Mouse (Mus musculus) intestine, postnatal 0 days (tissue): ENCODE measurements around the gene Olfr1080. TPM values are rescaled to one million over a fixed set of nuclear protein-coding genes. Genes with fewer than 3 reads are reported as not detected.
"Not testable (repeated sequence)": the region's sequence is repeated elsewhere in the genome, so short reads cannot be mapped to it uniquely, and the experiment has no call there.

ENCODE experiments used
- ATAC-seq: fragments of 200-750 bp; cut with Nextera tagmentation; 2 replicates; pipeline ENCODE4 v1.8.0; 2017; ENCODE audit warnings: mild to moderate bottlenecking, moderate TSS enrichment, moderate library complexity
- H3K27ac ChIP-seq: fragments of 300-500 bp; sonication (generic); 2 replicates; pipeline ENCODE4 v1.5.1; 2014; ENCODE audit warnings: mild to moderate bottlenecking, low read depth, low read length, moderate library complexity
- H3K27me3 ChIP-seq: fragments of 300-500 bp; sonication (generic); replicated peaks from 2 replicates; pipeline ENCODE4 v1.6.1; 2014; ENCODE audit warnings: low read length, mixed read lengths; ENCODE audit not compliant: control insufficient read depth, insufficient read depth
- H3K36me3 ChIP-seq: fragments of 300-500 bp; sonication (generic); 2 replicates; pipeline ENCODE4 v1.6.1; 2014; ENCODE audit warnings: mild to moderate bottlenecking, moderate library complexity; ENCODE audit not compliant: control insufficient read depth, insufficient read depth
- H3K4me1 ChIP-seq: fragments of 300-500 bp; sonication (generic); replicated peaks from 2 replicates; pipeline ENCODE4 v1.6.1; 2014; ENCODE audit warnings: antibody characterized with exemption, low read length, mixed read lengths; ENCODE audit not compliant: control insufficient read depth, insufficient read depth
- H3K4me2 ChIP-seq: fragments of 300-500 bp; sonication (generic); replicated peaks from 2 replicates; pipeline ENCODE4 v1.6.1; 2014; ENCODE audit warnings: low read depth, mild to moderate bottlenecking, moderate library complexity
- H3K4me3 ChIP-seq: fragments of 300-500 bp; sonication (generic); 2 replicates; pipeline ENCODE4 v1.5.1; 2014; ENCODE audit warnings: low read depth, low read length
- H3K9ac ChIP-seq: fragments of 300-500 bp; sonication (generic); 2 replicates; pipeline ENCODE4 v1.6.1; 2014; ENCODE audit warnings: mild to moderate bottlenecking, low read depth, low read length
- H3K9me3 ChIP-seq: fragments of 300-500 bp; sonication (generic); 2 replicates; pipeline ENCODE4 v1.6.1; 2016; ENCODE audit warnings: mixed run types; ENCODE audit not compliant: control insufficient read depth
- CTCF ChIP-seq: sonication (generic); IDR thresholded peaks from 2 replicates; pipeline ENCODE4 v1.5.1; 2016; ENCODE audit warnings: low read depth, mild to moderate bottlenecking, control low read depth, antibody characterized with exemption, moderate library complexity
- WGBS: fragments of 180-500 bp; shearing (Covaris S2); extraction: QIAGEN DNeasy Blood & Tissue Kit; methylation state at CpG from one replicate; pipeline ENCODE4 v1.1.7; 2014; 5-methylcytosine and 5-hydroxymethylcytosine counted together
- polyA plus RNA-seq: library from polyadenylated mRNA; unstranded; fragments of >200 nt; fragmentation: Nextera tagmentation; extraction: Ambion mirVana; gene quantifications from 2 replicates; pipeline ENCODE4 v1.2.1, GENCODE M21; 2015

The Olfr1080 gene
- not detected in 2 replicates for polyA plus RNA-seq

DNA sequence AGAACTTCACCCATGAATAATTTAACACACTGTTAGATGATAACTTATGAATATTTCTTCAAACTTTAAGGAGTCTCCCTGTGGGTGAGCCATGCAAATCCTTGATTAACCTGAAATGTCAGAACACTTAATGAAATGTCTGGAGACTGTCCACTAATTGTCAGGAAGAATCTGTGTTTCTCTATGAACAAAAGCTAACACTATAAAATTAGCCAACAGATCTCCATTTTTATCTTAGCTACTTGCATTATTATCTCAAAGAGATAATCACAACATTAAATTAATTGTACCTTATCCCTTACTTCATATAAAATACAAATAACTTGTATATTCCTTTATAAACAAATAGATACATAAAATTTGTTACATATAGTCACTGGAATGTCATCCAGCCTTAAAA lies at the start of gene Olfr1080:
Olfr1080 (minus strand) TSS at position 101 of the 400 bp plus-strand sequence.
- ATAC-seq, H3K9ac ChIP-seq, H3K27me3 ChIP-seq: not testable (repeated sequence)

DNA sequence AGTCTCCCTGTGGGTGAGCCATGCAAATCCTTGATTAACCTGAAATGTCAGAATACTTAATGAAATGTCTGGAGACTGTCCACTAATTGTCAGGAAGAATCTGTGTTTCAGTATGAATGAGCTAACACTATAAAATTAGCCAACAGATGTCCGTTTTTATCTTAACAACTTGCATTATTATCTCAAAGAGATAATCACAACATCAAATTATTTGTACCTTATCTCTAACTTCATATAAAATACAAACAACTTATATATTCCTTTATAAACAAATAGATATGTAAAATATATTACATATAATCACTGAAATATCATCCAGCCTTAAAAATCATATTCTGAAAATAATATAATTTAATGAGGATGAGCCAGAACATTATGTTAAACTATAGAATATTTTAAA lies 40.8 kb upstream of the Olfr1080 start, which contains the start of gene Olfr1082:
Olfr1082 (minus strand) TSS at position 101 of the 400 bp plus-strand sequence.
- not testable (repeated sequence) for H3K27ac ChIP-seq, H3K36me3 ChIP-seq, H3K9me3 ChIP-seq, H3K4me2 ChIP-seq, ATAC-seq, H3K4me3 ChIP-seq, H3K9ac ChIP-seq, H3K27me3 ChIP-seq, H3K4me1 ChIP-seq
- WGBS = 56% methylated on average over 1 of the region's 1 CpGs

More for the DNA sequence above, at the start of gene Olfr1080:
- not testable (repeated sequence) for H3K9me3 ChIP-seq, H3K36me3 ChIP-seq, H3K4me1 ChIP-seq, H3K4me2 ChIP-seq, H3K27ac ChIP-seq, H3K4me3 ChIP-seq

DNA sequence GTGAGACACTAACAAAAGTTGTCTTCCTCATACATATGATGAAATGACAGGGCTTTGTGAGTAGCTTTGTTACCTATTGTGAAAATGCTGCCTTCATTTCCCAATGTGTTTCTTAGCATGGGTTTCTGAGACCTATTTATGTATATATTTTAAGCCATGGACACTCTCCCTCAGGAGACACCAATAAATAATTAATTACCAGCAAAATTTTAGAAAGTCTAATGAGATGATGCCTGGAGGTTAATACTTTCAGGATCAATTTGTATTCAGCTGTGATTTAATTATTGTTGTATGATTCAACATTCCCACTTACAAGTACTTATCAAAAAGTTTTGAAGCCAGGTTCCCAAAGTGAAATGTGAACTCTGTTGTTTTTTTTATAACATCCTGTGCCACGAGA lies 15.7 kb downstream of the Olfr1080 start, which contains the start of gene Olfr1079:
Olfr1079 (minus strand) TSS at position 101 of the 400 bp plus-strand sequence.
- 54% methylated on average over 1 of the region's 1 CpGs for WGBS
- Histone ChIP-seq H3K36me3 (no peaks in the 10 kb centered on the region), H3K27ac (no peak within 1 kb of the TSS), H3K9ac (no peak within 1 kb of the TSS), H3K4me3 (no peak within 1 kb of the TSS), H3K4me1 (no peaks in the 10 kb centered on the region), H3K4me2 (no peak within 1 kb of the TSS), H3K9me3 (no peaks in the 10 kb centered on the region), H3K27me3 (no peaks in the 10 kb centered on the region)
- TF ChIP-seq CTCF = no peak
- no peak for ATAC-seq

DNA sequence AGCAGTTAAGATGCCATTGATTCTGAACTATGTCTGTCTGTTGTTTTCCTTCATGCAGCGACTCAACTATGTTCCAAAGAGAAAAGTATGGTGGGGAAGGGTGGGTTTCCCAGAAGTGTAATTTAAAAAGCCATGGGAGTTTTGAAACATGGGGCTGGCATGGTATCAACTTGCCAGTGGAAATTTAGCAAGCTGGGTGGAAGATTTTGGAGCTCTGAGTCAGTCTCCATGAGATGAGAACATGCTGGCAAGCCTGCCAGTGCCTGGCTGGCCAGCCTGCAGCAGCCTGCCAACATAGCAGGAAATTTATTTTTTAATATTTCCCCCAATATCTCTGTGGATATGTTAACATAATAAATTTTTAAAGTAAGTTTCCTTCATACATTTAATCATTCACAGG lies 27.0 kb downstream of the Olfr1080 start:
- no peaks in the 10 kb centered on the region for H3K4me1 ChIP-seq
- H3K4me3 ChIP-seq = no peak overlapping the region
- ATAC-seq = no peak
- WGBS = 69% methylated on average over 1 of the region's 1 CpGs
- no peak for TF ChIP-seq CTCF
- H3K27ac ChIP-seq = no peak overlapping the region
- H3K36me3 ChIP-seq = no peaks in the 10 kb centered on the region
- no peaks in the 10 kb centered on the region for H3K27me3 ChIP-seq
- H3K9ac ChIP-seq = no peak overlapping the region
- H3K9me3 ChIP-seq = 0 out of 2 replicates have a peak, but pooled peaks cover 2% of the 10 kb centered on the region
- H3K4me2 ChIP-seq = no peak overlapping the region

DNA sequence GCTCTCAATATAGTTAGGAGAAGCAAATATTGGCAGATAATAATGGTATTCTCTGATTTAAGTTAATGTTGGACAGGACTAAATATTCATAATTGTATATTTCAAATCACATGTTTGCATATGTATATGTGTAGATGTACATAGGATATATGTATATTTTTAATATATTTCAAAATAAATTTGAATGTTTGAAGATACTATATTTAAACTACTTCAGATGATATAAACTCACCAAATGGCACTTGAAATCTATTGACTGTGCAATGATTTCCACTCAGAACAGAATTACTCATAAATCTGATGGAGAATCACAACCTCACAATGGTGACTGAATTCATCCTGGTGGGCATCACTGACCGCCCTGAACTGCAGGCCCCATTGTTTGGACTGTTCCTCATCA lies 49.9 kb downstream of the Olfr1080 start, which contains the start of gene Olfr1076:
Olfr1076 (plus strand) TSS at position 301 of the 400 bp plus-strand sequence.
- Histone ChIP-seq H3K27ac (no peak within 1 kb of the TSS), H3K4me2 (no peak within 1 kb of the TSS), H3K27me3 (no peaks in the 10 kb centered on the region), H3K4me1 (no peaks in the 10 kb centered on the region), H3K4me3 (no peak within 1 kb of the TSS), H3K36me3 (no peaks in the 10 kb centered on the region), H3K9me3 (no peaks in the 10 kb centered on the region), H3K9ac (no peak within 1 kb of the TSS)
- ATAC-seq = no peak
- 86% methylated on average over 1 of the region's 1 CpGs for WGBS
- TF ChIP-seq CTCF = no peak

Other genes with a start within 250 kb of the Olfr1080 start
- gene Olfr1053, start 243.0 kb downstream of the Olfr1080 start, polyA plus RNA-seq = not detected in 2 replicates
- not detected in 2 replicates for gene Olfr1054, start 222.8 kb downstream of the Olfr1080 start, polyA plus RNA-seq
- gene Olfr1055, start 208.0 kb downstream of the Olfr1080 start, polyA plus RNA-seq = not detected in 2 replicates
- gene Olfr1056, start 195.8 kb downstream of the Olfr1080 start, polyA plus RNA-seq = not detected in 2 replicates
- not detected in 2 replicates for gene Olfr1057, start 179.8 kb downstream of the Olfr1080 start, polyA plus RNA-seq
- gene Olfr1058, start 169.7 kb downstream of the Olfr1080 start, polyA plus RNA-seq = not detected in 2 replicates
- gene Olfr1061, start 144.2 kb downstream of the Olfr1080 start, polyA plus RNA-seq = not detected in 2 replicates
- gene Olfr1062, start 131.5 kb downstream of the Olfr1080 start, polyA plus RNA-seq = not detected in 2 replicates
- gene Olfr1065, start 107.6 kb downstream of the Olfr1080 start, polyA plus RNA-seq = not detected in 2 replicates
- gene Olfr1066, start 102.0 kb downstream of the Olfr1080 start, polyA plus RNA-seq = not detected in 2 replicates
- not detected in 2 replicates for gene Olfr228, start 70.8 kb downstream of the Olfr1080 start, polyA plus RNA-seq
- not detected in 2 replicates for gene Olfr1076, start 49.8 kb downstream of the Olfr1080 start, polyA plus RNA-seq
- gene Olfr1079, start 15.8 kb downstream of the Olfr1080 start, polyA plus RNA-seq = not detected in 2 replicates
- gene Olfr1082, start 40.7 kb upstream of the Olfr1080 start, polyA plus RNA-seq = not detected in 2 replicates
- not detected in 2 replicates for gene Olfr1084, start 81.5 kb upstream of the Olfr1080 start, polyA plus RNA-seq
- gene Olfr1085, start 103.8 kb upstream of the Olfr1080 start, polyA plus RNA-seq = not detected in 2 replicates
- gene Olfr1086, start 121.9 kb upstream of the Olfr1080 start, polyA plus RNA-seq = not detected in 2 replicates
- not detected in 2 replicates for gene Olfr1087, start 140.2 kb upstream of the Olfr1080 start, polyA plus RNA-seq
- gene Olfr1089, start 175.5 kb upstream of the Olfr1080 start, polyA plus RNA-seq = not detected in 2 replicates
- gene Olfr1090, start 200.8 kb upstream of the Olfr1080 start, polyA plus RNA-seq = not detected in 2 replicates
- not detected in 2 replicates for gene Olfr1093, start 224.2 kb upstream of the Olfr1080 start, polyA plus RNA-seq